Mouse (Mus musculus): ENCODE measurements at regions not wholly inside any gene's neighbourhood (a gene's known extent, or its start where the extent isn't known, plus 50 kb on each side); places are given as distances from the start of the nearest gene placed in this dataset.

DNA sequence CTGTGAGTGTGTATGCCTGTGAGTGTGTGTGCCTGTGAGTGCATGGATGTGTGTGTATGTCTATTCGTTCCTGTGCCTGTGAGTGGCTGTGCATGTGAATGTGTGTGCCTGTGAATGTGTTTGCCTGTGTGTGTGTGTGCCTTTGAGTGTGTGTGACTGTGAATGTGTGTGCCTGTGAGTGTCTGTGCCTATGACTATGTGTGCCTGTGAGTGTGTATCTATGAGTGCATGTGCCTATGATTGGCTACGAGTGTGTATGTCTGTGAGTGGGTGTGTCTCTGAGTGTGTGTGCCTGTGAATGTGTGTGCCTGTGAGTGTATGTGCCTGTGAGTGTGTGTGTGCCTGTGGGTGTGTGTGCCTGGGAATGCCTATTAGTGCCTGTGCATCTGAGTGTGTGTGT lies 731.6 kb downstream of the Lrriq3 start:
- no peak for TF ChIP-seq CTCF (IDR thresholded peaks at IDR 0.05; ENCODE audit: low read depth)
- TF ChIP-seq EP300 (IDR thresholded peaks at IDR 0.05; ENCODE audit: low read depth): no peak

Data from liver, postnatal 0 days (tissue).